Mouse (Mus musculus): Measurements from ENCODE around the gene Cplx1. TPM values are rescaled to one million over a fixed set of nuclear protein-coding genes. Genes with fewer than 3 reads are reported as not detected.
A peak's percentile ranks its signal among the peaks of the same experiment; 100 is the strongest.

The Cplx1 gene
- polyA plus RNA-seq, 1 experiment from 2014 or later: 253 TPM

DNA sequence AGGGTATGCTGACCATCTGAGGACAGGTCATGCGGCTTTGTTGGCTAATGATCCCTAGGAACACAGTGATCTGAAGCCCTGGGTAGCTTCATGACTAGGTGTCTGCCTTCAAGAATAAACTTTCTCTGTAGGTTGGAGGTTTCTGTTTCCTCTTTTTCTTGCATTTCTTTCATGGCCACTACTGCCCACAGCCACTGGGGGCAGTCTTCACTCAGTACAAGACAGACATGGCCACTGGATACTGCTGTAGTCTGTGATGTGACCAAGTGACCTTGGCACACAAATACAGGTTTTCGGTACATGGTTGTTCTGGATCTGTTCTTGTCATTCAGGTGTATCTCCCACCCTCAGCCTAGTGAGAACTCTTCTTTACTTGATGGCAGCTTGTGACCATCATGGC lies 64.6 kb downstream of the Cplx1 start:
- H3K4me1 ChIP-seq (ENCODE audit: control insufficient read depth, insufficient read depth, low read length): no peaks in the 10 kb centered on the region
- no peak overlapping the region for H3K27ac ChIP-seq (ENCODE audit: low read depth, low read length)
- WGBS: 95% methylated on average over 2 of the region's 2 CpGs
- H3K36me3 ChIP-seq (ENCODE audit: control insufficient read depth, insufficient read depth, low read length): peaks cover 38% of the 10 kb centered on the region
- no peak overlapping the region for H3K4me3 ChIP-seq (ENCODE audit: low read depth, low read length)
- H3K4me2 ChIP-seq (ENCODE audit: low read depth, low read length): no peak overlapping the region
- no peaks in the 10 kb centered on the region for H3K27me3 ChIP-seq (ENCODE audit: control insufficient read depth, insufficient read depth, low read length)
- ATAC-seq (ENCODE audit: low read depth): peak; percentile 17; the same call in 1 of the 2 replicates
- no peak overlapping the region for H3K9ac ChIP-seq (replicated peaks; ENCODE audit: low read depth, low read length)
- no peaks in the 10 kb centered on the region for H3K9me3 ChIP-seq (ENCODE audit: control insufficient read depth, low read length)

DNA sequence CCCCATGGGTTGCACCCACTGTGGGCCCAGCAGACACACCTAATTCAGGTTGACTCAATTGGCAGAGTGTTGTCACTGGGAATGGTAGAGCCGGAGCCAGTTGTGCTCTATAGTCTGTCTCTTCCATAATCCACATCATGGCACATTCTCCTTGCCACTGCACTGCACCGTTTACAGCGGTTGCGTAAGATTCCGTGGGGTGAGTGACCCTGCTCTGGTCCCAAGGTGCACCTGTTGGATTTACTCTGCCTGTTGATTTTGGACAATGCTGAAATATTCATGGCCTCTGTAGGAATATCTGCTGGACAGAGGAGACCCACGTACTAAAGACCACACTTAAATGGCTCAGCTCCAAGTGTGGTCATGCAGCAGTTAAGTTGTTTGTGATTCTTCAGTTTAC lies 66.8 kb downstream of the Cplx1 start:
- Histone ChIP-seq H3K27ac (ENCODE audit: low read depth, low read length) (no peak overlapping the region), H3K4me1 (ENCODE audit: control insufficient read depth, insufficient read depth, low read length) (no peaks in the 10 kb centered on the region), H3K9ac (replicated peaks; ENCODE audit: low read depth, low read length) (no peak overlapping the region), H3K4me2 (ENCODE audit: low read depth, low read length) (no peak overlapping the region), H3K36me3 (ENCODE audit: control insufficient read depth, insufficient read depth, low read length) (peaks cover 21% of the 10 kb centered on the region), H3K27me3 (ENCODE audit: control insufficient read depth, insufficient read depth, low read length) (no peaks in the 10 kb centered on the region), H3K4me3 (ENCODE audit: low read depth, low read length) (no peak overlapping the region), H3K9me3 (ENCODE audit: control insufficient read depth, low read length) (no peaks in the 10 kb centered on the region)
- WGBS: 96% methylated on average over 6 of the region's 6 CpGs
- ATAC-seq (ENCODE audit: low read depth): no peak

DNA sequence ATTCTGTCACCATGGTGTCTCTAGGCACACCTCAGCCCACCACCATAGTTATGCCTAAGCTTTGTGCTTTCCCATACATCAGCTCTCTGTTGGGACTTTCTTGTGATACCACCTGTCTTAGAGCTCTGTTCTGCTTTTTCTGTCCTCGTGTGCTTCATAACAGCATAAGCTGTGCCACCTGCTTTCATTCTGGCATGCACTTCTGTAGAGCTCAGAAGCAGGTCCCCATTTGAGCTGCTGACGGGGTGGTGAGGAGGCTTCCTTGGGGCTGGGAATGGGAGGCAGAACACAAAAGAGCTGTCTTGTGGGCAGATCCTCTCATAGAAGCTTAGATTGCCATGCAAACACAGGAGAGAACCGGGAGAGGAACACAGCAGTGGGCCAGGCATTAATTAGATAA lies 73.8 kb downstream of the Cplx1 start:
- Histone ChIP-seq H3K27me3 (ENCODE audit: control insufficient read depth, insufficient read depth, low read length) (no peaks in the 10 kb centered on the region), H3K9me3 (ENCODE audit: control insufficient read depth, low read length) (no peaks in the 10 kb centered on the region), H3K4me3 (ENCODE audit: low read depth, low read length) (no peak overlapping the region), H3K36me3 (ENCODE audit: control insufficient read depth, insufficient read depth, low read length) (peaks cover 62% of the 10 kb centered on the region), H3K4me2 (ENCODE audit: low read depth, low read length) (no peak overlapping the region), H3K9ac (replicated peaks; ENCODE audit: low read depth, low read length) (no peak overlapping the region), H3K27ac (ENCODE audit: low read depth, low read length) (no peak overlapping the region), H3K4me1 (ENCODE audit: control insufficient read depth, insufficient read depth, low read length) (no peaks in the 10 kb centered on the region)
- ATAC-seq (ENCODE audit: low read depth): no peak
- 92% methylated on average over 3 of the region's 3 CpGs for WGBS

DNA sequence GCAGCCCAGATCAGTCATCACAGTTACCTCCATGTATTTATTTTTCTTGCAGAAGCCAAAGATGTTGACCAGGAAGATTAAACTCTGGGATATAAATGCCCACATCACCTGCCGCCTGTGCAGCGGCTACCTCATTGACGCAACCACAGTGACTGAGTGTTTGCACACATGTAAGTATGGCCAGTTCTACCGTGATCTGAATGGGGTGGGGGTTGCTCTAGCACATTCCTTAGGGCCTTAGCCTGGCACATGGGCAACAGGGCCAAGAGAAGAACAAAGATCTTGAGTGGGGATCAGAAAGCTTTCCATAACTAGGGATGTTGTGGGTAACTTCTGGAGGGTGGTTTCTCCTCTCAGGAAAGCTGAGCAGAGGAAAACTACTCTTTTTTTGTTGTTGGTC lies 76.1 kb downstream of the Cplx1 start:
- no peaks in the 10 kb centered on the region for H3K4me1 ChIP-seq (ENCODE audit: control insufficient read depth, insufficient read depth, low read length)
- H3K9me3 ChIP-seq (ENCODE audit: control insufficient read depth, low read length): no peaks in the 10 kb centered on the region
- no peak overlapping the region for H3K27ac ChIP-seq (ENCODE audit: low read depth, low read length)
- H3K4me2 ChIP-seq (ENCODE audit: low read depth, low read length): no peak overlapping the region
- no peak overlapping the region for H3K4me3 ChIP-seq (ENCODE audit: low read depth, low read length)
- no peak overlapping the region for H3K9ac ChIP-seq (replicated peaks; ENCODE audit: low read depth, low read length)
- H3K36me3 ChIP-seq (ENCODE audit: control insufficient read depth, insufficient read depth, low read length): peaks cover 62% of the 10 kb centered on the region
- ATAC-seq (ENCODE audit: low read depth): no peak
- 92% methylated on average over 4 of the region's 4 CpGs for WGBS
- H3K27me3 ChIP-seq (ENCODE audit: control insufficient read depth, insufficient read depth, low read length): no peaks in the 10 kb centered on the region

DNA sequence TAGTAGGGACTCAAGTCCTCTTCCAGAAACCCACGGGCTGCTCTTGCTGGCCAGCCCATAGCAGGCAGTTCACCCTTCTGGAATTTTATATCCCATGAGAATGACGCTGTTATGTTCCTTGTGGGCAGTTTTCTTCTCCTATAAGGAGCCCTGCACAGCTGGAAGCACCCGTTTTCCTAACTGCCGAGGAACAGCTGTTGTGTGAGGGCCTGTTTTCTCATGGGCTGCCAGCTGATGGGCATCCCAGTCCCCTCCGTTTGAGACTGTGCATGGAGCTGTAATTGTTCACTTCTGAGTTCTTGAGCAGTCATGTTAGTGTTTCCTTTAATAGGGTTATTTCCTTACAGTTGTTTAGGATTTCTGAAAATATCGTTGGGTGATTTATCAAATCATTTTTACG lies 80.2 kb downstream of the Cplx1 start:
- Histone ChIP-seq H3K4me3 (ENCODE audit: low read depth, low read length) (no peak overlapping the region), H3K9ac (replicated peaks; ENCODE audit: low read depth, low read length) (no peak overlapping the region), H3K4me2 (ENCODE audit: low read depth, low read length) (no peak overlapping the region), H3K27me3 (ENCODE audit: control insufficient read depth, insufficient read depth, low read length) (no peaks in the 10 kb centered on the region), H3K9me3 (ENCODE audit: control insufficient read depth, low read length) (no peaks in the 10 kb centered on the region), H3K36me3 (ENCODE audit: control insufficient read depth, insufficient read depth, low read length) (peaks cover 25% of the 10 kb centered on the region), H3K27ac (ENCODE audit: low read depth, low read length) (no peak overlapping the region), H3K4me1 (ENCODE audit: control insufficient read depth, insufficient read depth, low read length) (0 out of 2 replicates have a peak, but pooled peaks cover 6% of the 10 kb centered on the region)
- ATAC-seq (ENCODE audit: low read depth): no peak
- 64% methylated on average over 7 of the region's 7 CpGs for WGBS

Other genes with a start within 250 kb of the Cplx1 start
- 2.9 and 3.3 TPM in 2 replicates for gene Pigg, start 237.4 kb downstream of the Cplx1 start, polyA plus RNA-seq (2014; fragmentation: Nextera tagmentation; extraction: Ambion mirVana)
- 4.7 and 5.7 TPM in 2 replicates for gene Gm42517, start 182.1 kb downstream of the Cplx1 start, polyA plus RNA-seq (2014; fragmentation: Nextera tagmentation; extraction: Ambion mirVana)
- gene Pde6b, start 161.6 kb downstream of the Cplx1 start, polyA plus RNA-seq (2014; fragmentation: Nextera tagmentation; extraction: Ambion mirVana): not detected in 2 replicates
- gene Atp5k, start 115.6 kb downstream of the Cplx1 start, polyA plus RNA-seq (2014; fragmentation: Nextera tagmentation; extraction: Ambion mirVana): 390 and 448 TPM in 2 replicates
- 0.14 TPM in 1 of 2 replicates, not detected in the other for gene Mfsd7a, start 101.1 kb downstream of the Cplx1 start, polyA plus RNA-seq (2014; fragmentation: Nextera tagmentation; extraction: Ambion mirVana)
- gene Pcgf3, start 88.8 kb downstream of the Cplx1 start, polyA plus RNA-seq (2014; fragmentation: Nextera tagmentation; extraction: Ambion mirVana): 33.9 and 37.8 TPM in 2 replicates
- gene Gak, start 79.7 kb upstream of the Cplx1 start, polyA plus RNA-seq (2014; fragmentation: Nextera tagmentation; extraction: Ambion mirVana): 42.4 and 49.9 TPM in 2 replicates
- gene Tmem175, start 79.7 kb upstream of the Cplx1 start, polyA plus RNA-seq (2014; fragmentation: Nextera tagmentation; extraction: Ambion mirVana): 29.4 and 30.8 TPM in 2 replicates
- gene Idua, start 110.3 kb upstream of the Cplx1 start, polyA plus RNA-seq (2014; fragmentation: Nextera tagmentation; extraction: Ambion mirVana): 11.7 and 12.2 TPM in 2 replicates
- 25.5 and 28.7 TPM in 2 replicates for gene Dgkq, start 119.6 kb upstream of the Cplx1 start, polyA plus RNA-seq (2014; fragmentation: Nextera tagmentation; extraction: Ambion mirVana)
- gene Slc26a1, start 125.5 kb upstream of the Cplx1 start, polyA plus RNA-seq (2014; fragmentation: Nextera tagmentation; extraction: Ambion mirVana): 2.6 and 3.3 TPM in 2 replicates
- gene Fgfrl1, start 142.4 kb upstream of the Cplx1 start, polyA plus RNA-seq (2014; fragmentation: Nextera tagmentation; extraction: Ambion mirVana): 6.5 and 7.0 TPM in 2 replicates
- gene Rnf212, start 225.0 kb upstream of the Cplx1 start, polyA plus RNA-seq (2014; fragmentation: Nextera tagmentation; extraction: Ambion mirVana): not detected in 2 replicates
- not detected in 2 replicates for gene Tmed11, start 245.3 kb upstream of the Cplx1 start, polyA plus RNA-seq (2014; fragmentation: Nextera tagmentation; extraction: Ambion mirVana)